Mouse (Mus musculus) lung, adult 2 months (tissue): ENCODE data around the gene Ptrh1. TPM values are rescaled to one million over a fixed set of nuclear protein-coding genes. Genes with fewer than 3 reads are reported as not detected.
A peak's percentile ranks its signal among the peaks of the same experiment; 100 is the strongest.

Source experiments
- DNase-seq: peaks from one replicate; pipeline ENCODE4 v3.0.0; 2022
- H3K4me1 ChIP-seq: fragments of 200-500 bp; 2 replicates; pipeline ENCODE4 v1.6.1; 2011; ENCODE audit warnings: low read length; ENCODE audit not compliant: control insufficient read depth, insufficient read depth
- H3K4me3 ChIP-seq: fragments of 200-500 bp; replicated peaks from 2 replicates; pipeline ENCODE3; 2011; ENCODE audit warnings: low read depth, mild to moderate bottlenecking, control low read depth, low read length; ENCODE audit errors: extremely low read depth
- CTCF ChIP-seq: fragments of 200-500 bp; IDR thresholded peaks from 2 replicates; pipeline ENCODE4 v1.5.1; 2011; ENCODE audit warnings: mild to moderate bottlenecking, low read length, control low read depth; ENCODE audit not compliant: insufficient read depth
- POLR2A ChIP-seq: fragments of 200-500 bp; IDR thresholded peaks from 2 replicates; pipeline ENCODE4 v1.6.1; 2011; ENCODE audit warnings: low read depth, mild to moderate bottlenecking, control low read depth, low read length, borderline replicate concordance; ENCODE audit errors: extremely low read depth
- WGBS: fragments of 180-500 bp; shearing (Covaris S2); methylation state at CpG from one replicate; pipeline ENCODE4 v1.1.7; 2018; 5-methylcytosine and 5-hydroxymethylcytosine counted together
- polyA plus RNA-seq: library from polyadenylated mRNA; depleted of rRNA; stranded (reverse); fragments of >200 nt; gene quantifications from 2 replicates; pipeline ENCODE4 v1.2.3, GENCODE M21; 2012

The Ptrh1 gene
- polyA plus RNA-seq, 1 experiment = 10.7 TPM

- 76% methylated on average over 6 of the region's 6 CpGs for WGBS
- Histone ChIP-seq H3K4me3 (no peak overlapping the region), H3K4me1 (peaks cover 4% of the 10 kb centered on the region)
- TF ChIP-seq POLR2A = no peak
- TF ChIP-seq CTCF = no peak
- DNase-seq = no peak
Observed at GRCm38 (mm10) chr2:32781710-32782109, 6.1 kb downstream of the Ptrh1 start.

- H3K4me1 ChIP-seq = peaks cover 4% of the 10 kb centered on the region
- 56% methylated on average over 4 of the region's 4 CpGs for WGBS
Observed at GRCm38 (mm10) chr2:32784048-32784681, 8.6 kb downstream of the Ptrh1 start, which contains the start of gene Cfap157. TSS of gene Cfap157 (minus strand) at chr2:32784428.

DNA sequence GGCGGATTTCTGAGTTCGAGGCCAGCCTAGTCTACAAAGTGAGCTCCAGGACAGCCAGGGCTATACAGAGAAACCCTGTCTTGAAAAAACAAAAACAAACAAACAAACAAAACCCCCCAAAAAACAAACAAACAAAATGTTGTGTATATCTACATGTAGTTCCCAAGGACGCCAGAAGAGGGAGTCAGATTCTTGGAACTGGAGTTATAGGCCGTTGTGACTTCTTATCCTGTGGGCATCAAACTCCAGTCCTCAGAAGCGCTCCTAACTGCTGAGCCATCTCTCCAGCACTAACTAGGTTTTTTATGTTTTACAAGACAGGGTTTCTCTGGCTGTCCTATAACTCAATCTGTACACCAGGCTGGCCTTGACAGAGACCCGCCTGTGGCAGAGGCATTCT, 11.6 kb downstream of the Ptrh1 start:
- no peak for DNase-seq
- WGBS = 58% methylated on average over 6 of the region's 6 CpGs
- H3K4me3 ChIP-seq = no peak overlapping the region
- TF ChIP-seq POLR2A (no peak), CTCF (no peak)
- peaks cover 7% of the 10 kb centered on the region for H3K4me1 ChIP-seq

More at GRCm38 (mm10) chr2:32784048-32784681, 8.6 kb downstream of the Ptrh1 start, which contains the start of gene Cfap157:
- peak; percentile 30 for DNase-seq
- peak within 1 kb of the TSS; percentile 41 for H3K4me3 ChIP-seq
- TF ChIP-seq POLR2A = 0 out of 2 replicates have a peak, but pooled peaks have one; percentile 6
- TF ChIP-seq CTCF = no peak

DNA sequence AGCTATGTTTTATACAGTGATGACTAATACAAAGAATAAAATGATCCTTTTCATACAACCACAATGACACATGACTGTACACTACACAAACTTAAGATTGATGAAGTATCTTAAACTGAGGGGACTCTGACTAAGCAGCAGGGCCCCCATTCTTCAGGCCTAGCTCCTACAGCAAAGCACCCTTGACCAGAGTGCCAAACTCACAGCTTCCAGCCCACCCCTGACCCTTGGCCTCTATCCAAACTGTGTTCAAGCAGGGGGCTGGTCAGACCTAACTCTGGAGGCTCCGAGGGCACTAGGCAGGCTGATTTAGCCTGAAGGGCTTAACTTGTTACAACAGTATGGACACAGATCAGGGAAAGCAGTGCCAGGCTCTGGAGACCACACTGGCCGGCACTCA, 13.0 kb downstream of the Ptrh1 start:
- TF ChIP-seq CTCF (no peak), POLR2A (no peak)
- 55% methylated on average over 2 of the region's 2 CpGs for WGBS
- no peak overlapping the region for H3K4me3 ChIP-seq
- no peak for DNase-seq
- peaks cover 7% of the 10 kb centered on the region for H3K4me1 ChIP-seq

- Histone ChIP-seq H3K4me3 (no peak overlapping the region), H3K4me1 (peaks cover 11% of the 10 kb centered on the region)
- WGBS = 52% methylated on average over 6 of the region's 6 CpGs
- DNase-seq = peak; percentile 54
- TF ChIP-seq POLR2A (no peak), CTCF (no peak)
Observed at GRCm38 (mm10) chr2:32791297-32791696, 15.7 kb downstream of the Ptrh1 start.

DNA sequence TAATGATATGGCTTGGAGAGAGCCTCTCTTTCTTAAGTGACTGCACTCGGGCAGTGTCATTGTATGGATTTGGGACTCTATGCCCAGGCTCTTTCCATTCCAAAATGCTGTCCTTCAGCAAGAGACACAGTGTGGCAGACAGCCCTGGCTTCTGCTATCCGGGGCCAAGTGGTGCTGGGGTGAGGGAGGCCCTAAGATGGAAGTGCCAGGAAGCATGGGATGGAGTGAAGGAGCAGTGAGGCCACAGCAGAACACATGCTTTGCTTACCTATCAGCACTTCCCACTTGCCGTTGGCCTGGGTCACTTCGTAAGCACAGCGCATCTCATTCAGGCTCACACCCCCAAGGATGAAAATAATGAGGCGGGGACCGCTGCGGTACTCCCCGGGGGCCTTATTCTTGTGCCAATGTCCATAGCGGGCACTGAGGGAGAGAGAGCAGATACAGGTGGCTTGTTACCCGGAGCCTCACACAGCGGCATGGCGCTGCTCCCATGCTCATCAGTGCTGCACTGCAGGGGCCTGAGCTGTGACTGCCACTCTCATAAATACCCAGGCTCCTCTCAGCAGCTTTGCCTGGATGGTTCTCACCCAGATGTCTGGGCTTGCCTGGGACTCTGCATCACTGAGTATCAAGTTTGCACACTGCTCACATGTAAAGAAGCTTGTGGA, 20.3 kb downstream of the Ptrh1 start:
- Histone ChIP-seq H3K4me3 (no peak overlapping the region), H3K4me1 (peaks cover 11% of the 10 kb centered on the region)
- no peak for DNase-seq
- 88% methylated on average over 13 of the region's 13 CpGs for WGBS
- TF ChIP-seq CTCF (no peak), POLR2A (no peak)

DNA sequence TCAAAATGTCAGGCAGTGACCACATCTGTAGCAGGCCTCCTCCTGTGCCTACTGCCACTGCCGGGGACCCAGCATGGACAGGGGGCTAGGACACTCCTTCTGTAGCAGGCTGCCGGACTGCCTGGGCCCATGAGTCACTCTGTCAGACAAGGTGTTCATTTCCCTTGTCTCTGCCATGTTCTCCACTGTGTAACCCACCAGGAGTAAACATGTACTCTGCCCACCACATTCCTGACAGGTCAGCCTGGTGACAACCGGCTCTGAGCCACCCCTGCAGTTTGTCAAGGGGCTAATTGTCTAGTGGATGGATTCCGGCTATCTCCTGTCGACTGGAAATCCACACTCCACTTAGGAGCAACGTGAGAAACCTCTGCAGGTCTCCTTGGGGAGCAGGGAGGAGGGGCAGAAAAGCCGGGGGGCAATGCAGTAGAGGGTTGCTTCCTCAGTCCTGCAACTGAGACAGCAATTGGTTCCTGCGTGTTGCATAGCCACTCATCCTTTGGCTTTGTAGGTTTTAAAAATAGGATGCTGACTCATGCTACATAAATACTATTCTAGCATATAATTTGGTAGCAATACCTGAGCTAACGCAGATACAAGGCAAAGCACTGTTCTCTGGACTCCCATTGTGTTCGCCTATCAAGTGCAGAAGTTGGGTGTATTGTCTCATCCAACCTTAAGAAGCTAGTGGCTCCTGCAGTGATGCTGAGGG, 22.8 kb downstream of the Ptrh1 start:
- H3K4me1 ChIP-seq = peaks cover 8% of the 10 kb centered on the region
- DNase-seq = no peak
- no peak overlapping the region for H3K4me3 ChIP-seq
- no peak for TF ChIP-seq POLR2A
- TF ChIP-seq CTCF = no peak
- WGBS = 65% methylated on average over 10 of the region's 10 CpGs

DNA sequence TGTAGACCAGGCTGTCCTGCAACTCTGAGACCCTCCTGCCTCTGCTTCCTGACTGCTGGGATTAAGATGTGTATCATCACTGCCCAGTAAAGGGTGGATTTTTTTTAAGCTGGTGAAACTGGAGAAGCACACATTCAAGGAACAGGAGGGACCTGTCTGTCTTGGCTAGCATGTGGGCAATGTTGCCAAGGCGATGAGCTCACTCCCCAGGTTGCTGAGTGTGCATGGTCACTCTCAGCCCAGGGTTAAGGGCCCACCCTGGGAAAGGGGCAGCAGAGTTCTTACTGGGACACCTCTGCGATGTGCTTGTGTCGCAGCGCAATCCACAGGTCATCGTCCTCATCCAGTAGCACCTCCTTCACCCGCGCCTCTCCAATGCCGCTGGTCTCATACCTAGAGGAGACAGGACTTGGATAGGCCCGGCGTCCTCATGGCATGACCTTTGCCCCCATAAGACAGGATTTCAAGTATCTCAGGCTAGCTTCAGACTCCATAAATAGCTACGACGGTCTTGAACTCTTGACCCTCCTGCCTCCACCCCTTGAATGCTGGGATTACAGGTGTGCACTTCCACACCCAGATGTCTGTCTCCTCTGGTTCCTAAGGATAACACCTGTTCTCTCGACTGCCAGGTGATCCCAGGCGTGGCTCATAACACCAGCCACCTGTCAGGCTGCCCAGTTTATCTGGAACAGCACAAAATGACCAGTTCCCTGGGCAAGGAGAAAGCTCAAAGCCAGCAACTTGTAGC, 33.4 kb downstream of the Ptrh1 start:
- Histone ChIP-seq H3K4me1 (no peaks in the 10 kb centered on the region), H3K4me3 (no peak overlapping the region)
- TF ChIP-seq POLR2A = no peak
- no peak for TF ChIP-seq CTCF
- WGBS = 91% methylated on average over 14 of the region's 14 CpGs
- DNase-seq = no peak

DNA sequence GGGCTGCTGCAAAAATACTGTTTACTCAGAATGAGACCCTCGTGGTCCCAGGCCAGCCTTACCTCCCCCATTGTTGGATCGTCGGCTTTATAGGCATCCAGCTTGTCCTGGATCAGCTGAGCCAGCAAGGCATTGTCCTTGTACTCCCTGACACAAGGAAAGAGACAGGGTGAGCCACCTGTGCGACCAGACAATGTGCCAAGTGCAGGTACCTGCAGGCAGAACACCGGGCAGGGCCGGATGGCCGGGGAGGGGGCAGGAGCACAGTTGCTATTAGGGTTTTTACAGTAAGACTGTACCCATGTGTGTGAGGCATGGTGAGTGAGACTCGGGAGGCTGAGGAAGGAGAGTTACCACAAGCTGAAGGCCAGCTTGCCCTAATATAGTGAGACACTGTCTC, 36.4 kb downstream of the Ptrh1 start:
- TF ChIP-seq POLR2A (no peak), CTCF (no peak)

DNA sequence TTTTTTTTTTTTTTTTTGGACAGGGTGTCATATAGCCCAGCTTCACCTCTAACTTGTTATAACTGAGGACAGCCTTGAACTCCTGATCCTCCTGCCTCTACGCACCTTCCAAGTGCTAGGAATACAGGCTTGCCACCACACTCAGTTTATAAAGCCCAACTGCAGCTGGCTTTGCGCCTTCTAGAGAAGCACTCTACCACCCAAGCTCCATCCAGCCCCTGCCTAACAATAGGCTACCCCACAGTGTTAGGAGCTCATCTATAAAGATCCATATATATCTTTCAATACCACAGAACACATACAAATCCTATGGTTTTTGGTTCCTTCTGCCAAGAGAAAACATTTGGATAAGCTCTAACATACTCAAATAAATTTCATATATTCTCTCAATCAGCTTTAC, 40.9 kb downstream of the Ptrh1 start:
- H3K4me1 ChIP-seq = peaks cover 5% of the 10 kb centered on the region; the same call in 1 of the 2 replicates
- no peak for TF ChIP-seq CTCF
- TF ChIP-seq POLR2A = no peak

More for the DNA sequence above, 36.4 kb downstream of the Ptrh1 start:
- Histone ChIP-seq H3K4me1 (no peaks in the 10 kb centered on the region), H3K4me3 (no peak overlapping the region)
- DNase-seq = no peak
- 84% methylated on average over 8 of the region's 8 CpGs for WGBS

More for the DNA sequence above, 40.9 kb downstream of the Ptrh1 start:
- 93% methylated on average over 2 of the region's 2 CpGs for WGBS
- DNase-seq = no peak
- no peak overlapping the region for H3K4me3 ChIP-seq
